Mouse (Mus musculus): ENCODE measurements around the gene Krr1. TPM values are rescaled to one million over a fixed set of nuclear protein-coding genes. Genes with fewer than 3 reads are reported as not detected.

The Krr1 gene
- 48.1 TPM for polyA plus RNA-seq (2014; fragmentation: Illumina TruSeq; extraction: RNeasy Lipid Tissue Mini Kit (QIAGEN cat#74804); ENCODE audit: low read depth, low replicate concordance)

DNA sequence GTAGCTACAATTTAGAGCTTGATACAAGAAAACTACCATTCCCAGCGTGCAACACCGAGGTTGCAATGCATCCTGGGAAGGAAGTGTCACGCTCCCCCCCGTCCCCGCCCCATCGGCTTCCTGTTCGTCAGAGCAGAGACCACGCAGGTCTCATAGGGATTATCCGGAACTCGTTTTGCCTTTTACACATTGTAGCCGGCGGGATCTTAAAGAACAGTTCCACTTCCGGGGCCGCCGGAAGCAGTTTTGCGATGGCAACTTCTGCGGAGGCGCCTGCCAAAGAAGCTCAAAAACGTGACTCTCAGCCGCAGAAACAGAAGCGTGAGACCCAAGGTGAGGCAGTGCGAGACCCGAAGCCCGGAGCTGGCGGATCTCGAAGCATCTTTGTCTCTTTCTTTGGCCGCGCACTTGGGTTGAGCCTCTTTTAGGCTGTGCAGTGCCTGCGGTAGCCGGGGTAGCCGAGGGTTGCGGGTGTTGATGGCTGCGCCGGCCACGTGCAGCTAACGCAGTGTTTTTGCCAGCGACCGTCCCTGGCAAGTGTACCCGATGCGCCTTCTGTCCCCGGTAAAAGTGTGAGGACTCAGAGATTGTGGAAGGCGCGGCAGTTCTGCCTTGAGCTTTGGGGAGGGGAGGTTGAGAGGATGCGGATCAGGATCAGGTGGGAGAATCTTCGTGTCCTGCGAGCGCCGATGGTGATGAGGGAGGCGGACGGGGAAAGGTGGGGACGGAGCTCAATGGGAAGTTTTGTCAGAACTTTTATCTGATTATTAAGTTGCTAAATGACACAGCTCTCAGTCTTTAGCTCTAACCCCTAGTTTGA is at the start of gene Krr1:
Gene Krr1, plus strand, starts transcription at position 123 of the 820 bp plus-strand sequence.

DNA sequence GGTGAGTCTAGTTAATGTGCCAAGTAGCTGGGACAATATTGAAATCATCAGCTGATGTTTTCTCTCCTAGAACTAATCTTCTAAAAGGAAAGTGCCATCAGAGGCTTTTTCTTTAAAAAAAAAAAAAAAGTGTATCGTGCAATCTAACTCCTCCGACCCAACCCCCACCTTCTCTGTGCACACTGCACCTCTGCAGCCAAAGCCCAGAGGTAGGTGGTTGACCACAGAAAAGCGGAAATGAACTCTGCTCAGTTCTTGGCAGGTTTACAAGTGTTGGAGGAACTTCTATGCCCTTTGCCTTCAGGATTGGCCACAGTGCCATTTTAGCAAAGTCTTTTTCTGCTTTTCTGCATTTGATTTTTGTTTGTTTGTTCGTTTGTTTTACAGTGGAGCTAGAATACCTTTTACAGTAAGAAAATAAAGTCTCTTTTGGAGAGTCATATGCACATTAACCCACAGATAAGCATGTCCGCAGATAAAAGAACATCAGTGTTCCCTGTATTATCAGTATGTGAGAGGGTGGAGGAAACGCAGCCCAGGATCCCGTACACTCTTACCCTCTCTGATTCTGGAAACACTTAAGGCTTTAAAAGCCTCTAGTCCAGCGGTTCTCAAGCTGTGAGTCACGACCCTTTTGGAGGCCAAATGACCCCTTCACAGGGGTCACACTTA is 30.2 kb downstream of the Krr1 start, which contains the start of gene Glipr1:
Gene Glipr1, minus strand, starts transcription at position 88 of the 672 bp plus-strand sequence.

Other genes starting within 250 kb of the Krr1 start
- 4.7 TPM for gene Glipr1, start 30.0 kb downstream of the Krr1 start, polyA plus RNA-seq (2014; fragmentation: Illumina TruSeq; extraction: RNeasy Lipid Tissue Mini Kit (QIAGEN cat#74804); ENCODE audit: low read depth, low replicate concordance)
- not detected for gene Glipr1l1, start 87.5 kb downstream of the Krr1 start, polyA plus RNA-seq (2014; fragmentation: Illumina TruSeq; extraction: RNeasy Lipid Tissue Mini Kit (QIAGEN cat#74804); ENCODE audit: low read depth, low replicate concordance)
- gene Glipr1l2, start 110.7 kb downstream of the Krr1 start, polyA plus RNA-seq (2014; fragmentation: Illumina TruSeq; extraction: RNeasy Lipid Tissue Mini Kit (QIAGEN cat#74804); ENCODE audit: low read depth, low replicate concordance): not detected
- gene Glipr1l3, start 187.7 kb downstream of the Krr1 start, polyA plus RNA-seq (2014; fragmentation: Illumina TruSeq; extraction: RNeasy Lipid Tissue Mini Kit (QIAGEN cat#74804); ENCODE audit: low read depth, low replicate concordance): not detected
- gene Caps2, start 191.0 kb downstream of the Krr1 start, polyA plus RNA-seq (2014; fragmentation: Illumina TruSeq; extraction: RNeasy Lipid Tissue Mini Kit (QIAGEN cat#74804); ENCODE audit: low read depth, low replicate concordance): 0.81 TPM